Mouse (Mus musculus) ES-E14 (cell line): Measurements from ENCODE around the gene Bicra.

Source experiments
- HCFC1 ChIP-seq: IDR thresholded peaks from 2 replicates; pipeline ENCODE4 v1.6.1; 2012; ENCODE audit warnings: low read length, inconsistent platforms, borderline replicate concordance; ENCODE audit not compliant: insufficient read depth
- MAFK ChIP-seq: IDR thresholded peaks from 2 replicates; pipeline ENCODE4 v1.6.1; 2014; ENCODE audit warnings: mild to moderate bottlenecking, low read depth, low read length, inconsistent platforms; ENCODE audit not compliant: insufficient read depth
- ZC3H11A ChIP-seq: IDR thresholded peaks from 2 replicates; pipeline ENCODE4 v1.6.1; 2012; ENCODE audit warnings: low read depth, mild to moderate bottlenecking, inconsistent platforms, low read length, borderline replicate concordance
- ZNF384 ChIP-seq: IDR thresholded peaks from 2 replicates; pipeline ENCODE4 v1.6.1; 2012; ENCODE audit warnings: low read depth, low read length, inconsistent platforms

GRCm38 (mm10) chr7:15974712-15975111, 73.0 kb downstream of the Bicra start:
- TF ChIP-seq ZC3H11A (no peak), ZNF384 (0 out of 2 replicates have a peak, but pooled peaks have one; percentile 12), MAFK (no peak), HCFC1 (no peak)
